Mouse (Mus musculus) spleen, adult 2 months (tissue): Measurements from ENCODE around the gene Fxyd5. TPM values are rescaled to one million over a fixed set of nuclear protein-coding genes. Genes with fewer than 3 reads are reported as not detected.

ENCODE experiments used
- DNase-seq, 2 experiments: peaks; one replicate each; pipeline versions ENCODE4 v3.0.0 to v3.0.0-alpha.2; 2012 to 2021; ENCODE audit warnings: low spot score in 2 of 2, low read depth in 1 of 2
- H3K27ac ChIP-seq: fragments of 200-500 bp; 2 replicates; pipeline ENCODE4 v1.5.1; 2012; ENCODE audit warnings: low read length, inconsistent platforms; ENCODE audit not compliant: insufficient read depth
- H3K27me3 ChIP-seq: fragments of 200-500 bp; 2 replicates; pipeline ENCODE4 v1.6.1; 2012; ENCODE audit warnings: mild to moderate bottlenecking, moderate library complexity, low read length, inconsistent platforms; ENCODE audit not compliant: control insufficient read depth, insufficient read depth
- H3K36me3 ChIP-seq: fragments of 200-500 bp; 2 replicates; pipeline ENCODE4 v1.6.1; 2012; ENCODE audit warnings: mild to moderate bottlenecking, low read length, inconsistent platforms; ENCODE audit not compliant: control insufficient read depth, insufficient read depth
- H3K4me1 ChIP-seq: fragments of 200-500 bp; 2 replicates; pipeline ENCODE4 v1.6.1; 2011; ENCODE audit warnings: inconsistent platforms; ENCODE audit not compliant: control insufficient read depth, insufficient read depth, insufficient read length
- H3K4me3 ChIP-seq: fragments of 200-500 bp; 2 replicates; pipeline ENCODE4 v1.5.1; 2011; ENCODE audit warnings: mild to moderate bottlenecking, inconsistent platforms; ENCODE audit not compliant: insufficient read depth, insufficient read length; ENCODE audit errors: extremely low read depth
- CTCF ChIP-seq: fragments of 200-500 bp; IDR thresholded peaks from 2 replicates; pipeline ENCODE4 v1.5.1; 2011; ENCODE audit warnings: mild to moderate bottlenecking, inconsistent platforms; ENCODE audit not compliant: insufficient read depth, insufficient read length, insufficient replicate concordance; ENCODE audit errors: extremely low read depth
- POLR2A ChIP-seq: fragments of 200-500 bp; IDR thresholded peaks from 2 replicates; pipeline ENCODE4 v1.6.1; 2011; ENCODE audit warnings: low read depth, low read length, inconsistent platforms
- WGBS: fragments of 180-500 bp; shearing (Covaris S2); methylation state at CpG from one replicate; pipeline ENCODE4 v1.1.7; 2018; 5-methylcytosine and 5-hydroxymethylcytosine counted together
- polyA plus RNA-seq: library from polyadenylated mRNA; depleted of rRNA; stranded (reverse); fragments of >200 nt; gene quantifications from 2 replicates; pipeline ENCODE4 v1.2.3, GENCODE M21; 2012

Fxyd5 gene
- polyA plus RNA-seq, 1 experiment = 181 TPM

GRCm38 (mm10) chr7:31052636-31053434 is 10.6 kb upstream of the Fxyd5 start:
- H3K27me3 ChIP-seq = peaks cover 18% of the 10 kb centered on the region
- H3K36me3 ChIP-seq = no peaks in the 10 kb centered on the region
- H3K4me1 ChIP-seq = peaks cover 4% of the 10 kb centered on the region; the same call in 1 of the 2 replicates
- peak overlapping the region; percentile 16; the same call in 1 of the 2 replicates for H3K4me3 ChIP-seq
- WGBS = 11% methylated on average over 34 of the region's 34 CpGs
- no peak overlapping the region for H3K27ac ChIP-seq
- no peak for DNase-seq
- no peak for TF ChIP-seq POLR2A
- no peak for TF ChIP-seq CTCF

DNA sequence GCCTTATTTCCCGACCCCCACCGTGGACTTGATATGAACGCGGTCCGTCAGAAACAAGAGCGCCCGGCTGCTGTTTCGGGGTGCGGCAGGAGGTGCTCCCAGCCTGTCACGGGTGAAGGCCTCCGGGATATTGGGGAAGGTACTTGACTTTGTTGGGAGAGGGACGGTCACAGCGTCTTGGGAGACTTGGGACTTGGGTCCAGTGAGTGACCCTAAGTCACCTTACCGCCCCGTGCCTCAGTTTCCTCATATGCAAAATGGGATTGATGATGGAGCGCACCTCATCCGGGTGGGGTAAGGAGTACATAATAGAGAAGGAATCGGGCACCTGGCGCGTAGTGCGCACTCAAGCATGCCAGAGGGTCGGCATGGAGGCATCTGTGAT is 10.0 kb upstream of the Fxyd5 start:
- peaks cover 4% of the 10 kb centered on the region; the same call in 1 of the 2 replicates for H3K4me1 ChIP-seq
- peaks cover 18% of the 10 kb centered on the region for H3K27me3 ChIP-seq
- no peak for DNase-seq
- TF ChIP-seq CTCF = no peak
- TF ChIP-seq POLR2A = no peak
- 11% methylated on average over 22 of the region's 22 CpGs for WGBS
- no peak overlapping the region for H3K27ac ChIP-seq
- H3K36me3 ChIP-seq = no peaks in the 10 kb centered on the region
- H3K4me3 ChIP-seq = peak overlapping the region; percentile 16; the same call in 1 of the 2 replicates

- peaks cover 4% of the 10 kb centered on the region; the same call in 1 of the 2 replicates for H3K4me1 ChIP-seq
- WGBS = 7% methylated on average over 26 of the region's 28 CpGs
- peaks cover 18% of the 10 kb centered on the region for H3K27me3 ChIP-seq
Measured at GRCm38 (mm10) chr7:31051321-31052021, 9.2 kb upstream of the Fxyd5 start, which contains the start of gene Fxyd7. Fxyd7 (minus strand) TSS chr7:31051467.

GRCm38 (mm10) chr7:31050921-31051320 is 8.6 kb upstream of the Fxyd5 start:
- Histone ChIP-seq H3K4me3 (no peak overlapping the region), H3K4me1 (peaks cover 4% of the 10 kb centered on the region; the same call in 1 of the 2 replicates), H3K36me3 (no peaks in the 10 kb centered on the region), H3K27ac (no peak overlapping the region), H3K27me3 (peaks cover 18% of the 10 kb centered on the region)
- DNase-seq = no peak
- WGBS = 9% methylated on average over 9 of the region's 9 CpGs
- TF ChIP-seq CTCF (no peak), POLR2A (no peak)

More at GRCm38 (mm10) chr7:31051321-31052021, 9.2 kb upstream of the Fxyd5 start, which contains the start of gene Fxyd7:
- no peak within 1 kb of the TSS for H3K4me3 ChIP-seq
- H3K36me3 ChIP-seq = no peaks in the 10 kb centered on the region
- DNase-seq = no peak
- no peak within 1 kb of the TSS for H3K27ac ChIP-seq
- TF ChIP-seq POLR2A (no peak), CTCF (no peak)

DNA sequence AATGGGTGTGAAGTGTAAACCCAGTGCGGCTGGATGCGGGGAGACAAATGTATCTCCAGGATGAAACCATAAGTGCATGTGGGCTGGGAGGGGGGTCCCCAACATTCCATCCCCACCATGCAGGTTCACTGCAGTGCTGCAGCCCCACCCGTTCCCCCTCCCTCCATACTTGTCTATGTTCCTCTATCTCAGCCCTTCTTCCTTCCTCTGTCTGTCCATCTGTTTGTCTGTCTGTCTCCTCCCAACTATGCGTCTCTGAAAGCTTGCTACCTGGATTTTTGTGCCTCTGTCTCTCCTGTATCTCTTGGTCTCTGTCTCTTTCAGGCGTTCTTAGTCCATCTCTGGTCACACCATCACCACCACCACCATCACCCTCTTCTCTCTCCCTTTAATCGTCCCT is 8.2 kb upstream of the Fxyd5 start:
- Histone ChIP-seq H3K4me1 (peaks cover 4% of the 10 kb centered on the region; the same call in 1 of the 2 replicates), H3K27ac (no peak overlapping the region), H3K36me3 (no peaks in the 10 kb centered on the region), H3K27me3 (peaks cover 18% of the 10 kb centered on the region), H3K4me3 (no peak overlapping the region)
- TF ChIP-seq CTCF (no peak), POLR2A (no peak)
- WGBS = 10% methylated on average over 6 of the region's 6 CpGs
- no peak for DNase-seq

GRCm38 (mm10) chr7:31049846-31050281 is 7.6 kb upstream of the Fxyd5 start:
- Histone ChIP-seq H3K4me3 (no peak overlapping the region), H3K27ac (no peak overlapping the region), H3K36me3 (no peaks in the 10 kb centered on the region), H3K4me1 (peaks cover 4% of the 10 kb centered on the region; the same call in 1 of the 2 replicates), H3K27me3 (peaks cover 18% of the 10 kb centered on the region)
- no peak for DNase-seq
- TF ChIP-seq CTCF (no peak), POLR2A (no peak)
- 6% methylated on average over 11 of the region's 15 CpGs for WGBS
